Mouse (Mus musculus) embryonic facial prominence, embryonic 13.5 days (tissue): Measurements from ENCODE around the gene Ctss. TPM values are rescaled to one million over a fixed set of nuclear protein-coding genes. Genes with fewer than 3 reads are reported as not detected.

Experiments used
- ATAC-seq: fragments of 200-750 bp; cut with Nextera tagmentation; 2 replicates; pipeline ENCODE4 v1.8.0; 2017; ENCODE audit warnings: low read depth; ENCODE audit not compliant: insufficient number of reproducible peaks, insufficient read depth, low FRiP score, low TSS enrichment
- H3K27ac ChIP-seq: fragments of 300-500 bp; sonication (generic); 2 replicates; pipeline ENCODE4 v1.5.1; 2015; ENCODE audit warnings: moderate library complexity, mild to moderate bottlenecking, inconsistent platforms
- H3K27me3 ChIP-seq: fragments of 300-500 bp; sonication (generic); 2 replicates; pipeline ENCODE4 v1.6.1; 2015; ENCODE audit warnings: mild to moderate bottlenecking, inconsistent platforms
- H3K36me3 ChIP-seq: fragments of 300-500 bp; sonication (generic); 2 replicates; pipeline ENCODE4 v1.6.1; 2015; ENCODE audit warnings: mild to moderate bottlenecking, inconsistent platforms
- H3K4me1 ChIP-seq: fragments of 300-500 bp; sonication (generic); 2 replicates; pipeline ENCODE4 v1.6.1; 2015; ENCODE audit warnings: inconsistent platforms
- H3K4me2 ChIP-seq: fragments of 300-500 bp; sonication (generic); 2 replicates; pipeline ENCODE4 v1.6.1; 2015; ENCODE audit warnings: moderate library complexity, mild to moderate bottlenecking, inconsistent platforms
- H3K4me3 ChIP-seq: fragments of 300-500 bp; sonication (generic); 2 replicates; pipeline ENCODE4 v1.5.1; 2015; ENCODE audit warnings: mild to moderate bottlenecking, inconsistent platforms
- H3K9ac ChIP-seq: fragments of 300-500 bp; sonication (generic); 2 replicates; pipeline ENCODE4 v1.6.1; 2015; ENCODE audit warnings: mild to moderate bottlenecking, inconsistent platforms
- H3K9me3 ChIP-seq: fragments of 300-500 bp; sonication (generic); 2 replicates; pipeline ENCODE4 v1.6.1; 2016; ENCODE audit warnings: inconsistent platforms
- WGBS: fragments of 180-500 bp; shearing (Covaris S2); methylation state at CpG from one replicate; pipeline ENCODE4 v1.1.7; 2015; ENCODE audit warnings: mixed read lengths; 5-methylcytosine and 5-hydroxymethylcytosine counted together
- polyA plus RNA-seq: library from polyadenylated mRNA; unstranded; fragments of >200 nt; fragmentation: Nextera tagmentation; extraction: Ambion mirVana; gene quantifications from 2 replicates; pipeline ENCODE4 v1.2.1, GENCODE M21; 2015

The Ctss gene
- polyA plus RNA-seq, 1 experiment from 2014 or later = 11.8 TPM

DNA sequence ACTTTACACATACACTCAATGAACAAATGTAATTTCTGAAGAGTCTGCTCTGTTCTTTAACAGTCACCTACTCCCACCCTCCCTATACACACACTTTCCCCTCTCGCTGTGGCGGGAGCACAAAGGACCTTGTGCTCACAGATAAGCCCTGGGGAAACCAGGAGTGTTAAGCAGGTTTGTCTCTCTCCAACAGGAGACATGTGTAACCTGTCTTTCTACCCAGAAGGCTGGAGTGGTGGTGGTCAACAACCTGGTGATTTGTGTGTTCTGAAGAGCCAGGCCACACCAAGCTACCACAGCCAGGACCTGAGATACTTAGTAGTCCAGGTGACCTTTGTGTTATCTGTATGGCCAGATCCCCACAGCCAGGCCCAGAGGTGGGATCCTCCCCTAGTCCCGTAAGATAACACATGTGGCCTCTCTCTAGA lies 10.0 kb upstream of the Ctss start:
- Histone ChIP-seq H3K27me3 (no peaks in the 10 kb centered on the region), H3K4me2 (no peak overlapping the region), H3K27ac (no peak overlapping the region), H3K4me3 (no peak overlapping the region), H3K4me1 (peaks cover 3% of the 10 kb centered on the region; the same call in 1 of the 2 replicates), H3K9ac (0 out of 2 replicates have a peak overlapping the region, but pooled peaks have one; percentile 28), H3K36me3 (no peaks in the 10 kb centered on the region), H3K9me3 (no peaks in the 10 kb centered on the region)
- no peak for ATAC-seq
- 86% methylated on average over 3 of the region's 3 CpGs for WGBS

DNA sequence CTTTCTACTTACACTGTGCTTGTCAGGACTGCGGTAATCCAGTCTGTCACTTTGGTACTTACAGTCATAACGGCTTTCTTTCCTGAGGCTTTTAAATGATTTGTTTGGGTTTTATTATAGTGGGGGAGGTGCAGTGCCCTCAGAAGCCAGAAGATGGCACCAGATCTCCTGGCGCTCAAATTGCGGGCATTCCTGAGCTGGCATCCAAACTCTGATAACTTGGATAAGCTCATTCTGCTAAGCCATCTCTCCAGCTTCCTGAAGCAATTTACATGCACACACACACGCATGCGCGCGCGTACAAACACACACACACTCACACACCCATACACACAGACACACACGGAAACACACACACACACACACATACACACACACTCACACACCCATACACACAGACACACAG lies 9.1 kb upstream of the Ctss start:
- peak overlapping the region; percentile 18; the same call in 1 of the 2 replicates for H3K4me2 ChIP-seq
- H3K4me1 ChIP-seq = peaks cover 3% of the 10 kb centered on the region; the same call in 1 of the 2 replicates
- no peak for ATAC-seq
- H3K9ac ChIP-seq = no peak overlapping the region
- no peak overlapping the region for H3K27ac ChIP-seq
- H3K27me3 ChIP-seq = no peaks in the 10 kb centered on the region
- no peaks in the 10 kb centered on the region for H3K9me3 ChIP-seq
- no peak overlapping the region for H3K4me3 ChIP-seq
- 21% methylated on average over 10 of the region's 10 CpGs for WGBS
- H3K36me3 ChIP-seq = no peaks in the 10 kb centered on the region

DNA sequence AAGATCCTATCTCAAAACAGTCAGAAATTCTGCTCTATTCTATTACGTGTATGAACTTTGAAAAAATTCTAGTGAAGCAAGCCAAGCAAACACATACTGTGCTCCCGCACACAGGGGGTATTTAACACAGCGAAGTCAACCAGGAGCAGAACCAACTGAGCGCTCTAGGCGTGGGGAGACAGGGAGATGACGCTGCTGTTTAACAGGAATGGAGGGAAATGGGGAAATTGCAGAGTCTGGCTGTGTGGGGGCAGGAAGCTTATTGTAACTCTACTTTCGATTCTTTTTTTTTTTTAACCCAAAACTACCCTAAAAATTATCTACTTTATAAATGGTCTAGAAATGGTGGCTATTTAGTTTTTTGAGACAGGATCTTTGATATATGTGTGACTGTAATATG lies 7.7 kb upstream of the Ctss start:
- H3K27ac ChIP-seq = no peak overlapping the region
- H3K9me3 ChIP-seq = no peaks in the 10 kb centered on the region
- H3K4me3 ChIP-seq = no peak overlapping the region
- H3K4me2 ChIP-seq = no peak overlapping the region
- no peak for ATAC-seq
- no peak overlapping the region for H3K9ac ChIP-seq
- H3K36me3 ChIP-seq = no peaks in the 10 kb centered on the region
- H3K27me3 ChIP-seq = no peaks in the 10 kb centered on the region
- 76% methylated on average over 7 of the region's 7 CpGs for WGBS
- H3K4me1 ChIP-seq = peaks cover 9% of the 10 kb centered on the region; the same call in 1 of the 2 replicates

DNA sequence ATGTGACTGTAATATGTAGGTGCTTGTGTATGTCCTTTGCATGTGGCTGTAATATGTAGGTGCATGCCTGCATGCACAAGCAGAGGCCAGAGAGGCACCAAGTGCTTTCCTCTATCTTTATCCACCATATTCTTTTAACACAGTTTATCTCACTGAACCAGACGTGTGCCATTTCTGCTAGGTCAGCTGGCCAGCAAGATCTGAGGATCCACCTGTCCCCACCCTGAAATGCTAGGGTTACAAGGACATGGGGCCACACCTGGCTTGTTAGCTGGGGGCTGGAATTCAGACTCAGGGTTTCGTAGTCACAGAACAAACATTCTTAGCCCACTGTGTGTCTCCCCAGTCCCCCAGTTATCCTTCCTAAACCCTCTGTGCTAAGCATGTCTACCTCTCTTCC lies 7.3 kb upstream of the Ctss start:
- 75% methylated on average over 2 of the region's 2 CpGs for WGBS
- Histone ChIP-seq H3K27ac (no peak overlapping the region), H3K9ac (no peak overlapping the region), H3K36me3 (no peaks in the 10 kb centered on the region), H3K9me3 (no peaks in the 10 kb centered on the region), H3K4me2 (no peak overlapping the region), H3K27me3 (no peaks in the 10 kb centered on the region), H3K4me3 (no peak overlapping the region), H3K4me1 (peaks cover 9% of the 10 kb centered on the region; the same call in 1 of the 2 replicates)
- ATAC-seq = no peak

DNA sequence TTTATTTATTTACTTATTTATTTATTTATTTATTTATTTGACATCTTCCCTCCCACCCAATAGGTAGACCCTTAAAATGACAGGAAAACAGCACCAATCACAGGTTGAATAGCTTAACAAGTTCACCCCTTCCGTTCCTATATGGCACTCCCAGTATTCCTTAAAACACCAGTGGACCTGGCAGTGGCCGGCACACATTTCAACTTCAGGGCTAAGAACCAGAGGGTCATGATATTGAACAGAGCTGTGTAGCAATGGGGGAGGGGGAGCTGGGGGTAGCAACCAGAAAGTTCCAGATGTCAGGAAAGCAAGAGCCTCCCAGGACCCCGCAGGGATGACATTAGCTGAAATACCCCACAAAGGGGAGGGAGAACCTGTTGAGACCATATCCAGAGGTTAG lies 6.5 kb upstream of the Ctss start:
- H3K4me2 ChIP-seq = no peak overlapping the region
- H3K4me3 ChIP-seq = no peak overlapping the region
- H3K4me1 ChIP-seq = peaks cover 9% of the 10 kb centered on the region; the same call in 1 of the 2 replicates
- H3K9ac ChIP-seq = no peak overlapping the region
- H3K9me3 ChIP-seq = no peaks in the 10 kb centered on the region
- 85% methylated on average over 3 of the region's 3 CpGs for whole genome bisulfite sequencing
- ATAC-seq = no peak
- no peaks in the 10 kb centered on the region for H3K27me3 ChIP-seq
- H3K27ac ChIP-seq = no peak overlapping the region
- no peaks in the 10 kb centered on the region for H3K36me3 ChIP-seq

DNA sequence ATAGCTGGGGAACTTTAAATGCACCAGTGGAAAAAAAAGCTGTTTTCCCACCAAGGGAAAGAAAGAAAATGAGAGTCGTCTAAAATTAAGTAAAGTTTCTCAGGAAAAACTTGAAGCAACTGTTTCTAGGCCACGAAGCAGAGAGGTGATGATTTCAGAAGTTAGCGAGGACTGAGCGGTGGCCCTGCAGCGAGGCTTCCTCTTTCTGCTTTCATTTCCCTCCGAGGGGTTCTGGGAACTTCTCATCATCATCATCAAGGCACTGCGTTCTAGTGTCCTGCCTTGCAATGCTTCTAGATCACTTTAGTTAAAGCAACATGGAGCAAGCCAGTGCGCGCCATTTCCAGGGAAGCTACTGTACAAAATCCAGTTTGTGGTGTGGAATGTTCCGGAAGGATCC lies 5.4 kb upstream of the Ctss start:
- Histone ChIP-seq H3K27me3 (no peaks in the 10 kb centered on the region), H3K4me3 (no peak overlapping the region), H3K27ac (no peak overlapping the region), H3K4me1 (peaks cover 9% of the 10 kb centered on the region; the same call in 1 of the 2 replicates), H3K4me2 (no peak overlapping the region), H3K9ac (no peak overlapping the region), H3K36me3 (no peaks in the 10 kb centered on the region), H3K9me3 (no peaks in the 10 kb centered on the region)
- ATAC-seq = no peak
- 89% methylated on average over 10 of the region's 10 CpGs for WGBS

DNA sequence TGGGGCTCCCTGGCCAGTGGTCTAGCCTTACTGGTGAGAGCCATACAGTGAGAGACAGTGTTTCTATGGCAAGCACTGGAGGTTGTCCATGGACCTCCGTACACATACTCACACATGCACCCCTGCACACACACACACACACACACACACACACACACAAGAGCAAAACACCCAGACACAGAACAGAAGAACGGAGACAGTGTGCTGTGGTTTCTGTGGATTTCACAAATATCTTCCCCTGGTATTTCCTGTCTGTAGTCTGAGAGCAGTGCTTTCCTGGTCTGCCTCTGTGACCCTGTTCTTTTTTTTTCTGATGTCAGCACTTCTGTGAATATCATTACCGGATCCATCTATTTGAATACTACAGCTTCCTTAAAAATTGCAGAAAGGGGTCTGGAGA lies 2.9 kb upstream of the Ctss start:
- H3K36me3 ChIP-seq = no peaks in the 10 kb centered on the region
- no peak overlapping the region for H3K4me3 ChIP-seq
- no peak overlapping the region for H3K9ac ChIP-seq
- 33% methylated on average over 3 of the region's 3 CpGs for WGBS
- 0 out of 2 replicates have a peak, but pooled peaks cover 6% of the 10 kb centered on the region for H3K4me1 ChIP-seq
- ATAC-seq = no peak
- no peaks in the 10 kb centered on the region for H3K27me3 ChIP-seq
- H3K9me3 ChIP-seq = no peaks in the 10 kb centered on the region
- no peak overlapping the region for H3K27ac ChIP-seq
- no peak overlapping the region for H3K4me2 ChIP-seq

DNA sequence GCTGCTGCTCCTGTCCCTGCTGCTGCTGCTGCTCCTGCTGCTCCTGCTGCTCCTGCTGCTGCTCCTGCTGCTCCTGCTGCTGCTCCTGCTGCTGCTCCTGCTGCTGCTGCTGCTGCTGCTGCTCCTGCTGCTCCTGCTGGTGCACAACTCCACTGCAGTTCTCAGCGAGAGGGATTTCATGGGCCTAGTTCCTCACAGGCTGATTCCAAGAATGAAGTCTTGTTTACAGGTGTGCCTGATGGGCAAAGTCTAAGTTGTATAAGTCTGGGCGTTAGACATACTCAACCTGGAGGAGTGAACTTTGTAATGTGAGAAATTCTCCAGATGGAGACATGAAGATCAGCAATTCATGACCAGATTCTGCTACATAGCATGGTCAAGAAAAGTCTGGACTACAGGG lies 1.9 kb upstream of the Ctss start:
- Histone ChIP-seq H3K9me3 (no peaks in the 10 kb centered on the region), H3K36me3 (no peaks in the 10 kb centered on the region), H3K4me3 (no peak overlapping the region), H3K4me2 (no peak overlapping the region), H3K4me1 (0 out of 2 replicates have a peak, but pooled peaks cover 6% of the 10 kb centered on the region), H3K9ac (no peak overlapping the region), H3K27ac (no peak overlapping the region), H3K27me3 (no peaks in the 10 kb centered on the region)
- WGBS = 61% methylated on average over 2 of the region's 2 CpGs
- ATAC-seq = no peak

DNA sequence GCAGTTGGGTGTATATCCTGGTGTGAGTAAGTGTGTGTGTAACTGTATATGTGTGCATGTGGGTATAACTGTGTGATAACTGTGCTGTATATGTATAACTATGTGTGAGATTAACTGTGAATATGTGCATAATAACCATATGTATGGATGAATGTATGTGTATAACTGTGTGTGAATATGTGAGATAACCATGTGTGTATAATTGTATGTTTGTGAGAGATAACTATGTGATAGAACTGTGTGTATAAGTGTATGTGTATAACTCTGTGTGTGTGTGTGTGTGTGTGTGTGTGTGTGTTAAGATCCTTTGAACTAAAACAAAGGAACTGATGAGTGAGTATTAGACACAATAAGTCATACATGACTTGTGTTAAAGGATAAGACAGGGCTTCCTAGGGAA lies 475 bp upstream of the Ctss start:
- H3K36me3 ChIP-seq = no peaks in the 10 kb centered on the region
- H3K9me3 ChIP-seq = no peaks in the 10 kb centered on the region
- H3K9ac ChIP-seq = no peak overlapping the region
- no peak for ATAC-seq
- no peak overlapping the region for H3K4me3 ChIP-seq
- 0 out of 2 replicates have a peak, but pooled peaks cover 6% of the 10 kb centered on the region for H3K4me1 ChIP-seq
- no peak overlapping the region for H3K4me2 ChIP-seq
- no peak overlapping the region for H3K27ac ChIP-seq
- no peaks in the 10 kb centered on the region for H3K27me3 ChIP-seq

DNA sequence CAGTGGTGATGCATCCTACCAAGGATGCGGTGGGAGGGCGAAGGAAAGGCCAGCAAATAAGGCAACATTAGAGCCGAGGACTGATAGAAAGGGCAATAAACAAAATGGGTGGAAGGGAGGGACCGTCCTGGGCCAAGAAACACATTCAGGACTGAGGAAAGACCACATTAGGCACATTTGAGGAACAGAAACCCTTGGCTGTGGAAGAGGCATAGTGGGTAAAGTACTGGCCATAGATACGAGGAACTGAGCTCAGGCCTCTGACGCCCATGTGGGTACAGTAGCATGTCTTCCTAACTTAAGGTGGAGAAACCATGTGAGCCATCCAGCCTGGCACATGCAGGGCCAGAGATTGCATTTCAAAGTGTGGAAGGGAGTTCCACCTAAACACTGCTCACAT lies 3.2 kb downstream of the Ctss start:
- ATAC-seq = no peak
- H3K4me2 ChIP-seq = no peak overlapping the region
- H3K4me3 ChIP-seq = no peak overlapping the region
- WGBS = 91% methylated on average over 6 of the region's 6 CpGs
- H3K36me3 ChIP-seq = no peaks in the 10 kb centered on the region
- H3K4me1 ChIP-seq = no peaks in the 10 kb centered on the region
- no peaks in the 10 kb centered on the region for H3K9me3 ChIP-seq
- H3K9ac ChIP-seq = no peak overlapping the region
- H3K27ac ChIP-seq = no peak overlapping the region
- no peaks in the 10 kb centered on the region for H3K27me3 ChIP-seq

DNA sequence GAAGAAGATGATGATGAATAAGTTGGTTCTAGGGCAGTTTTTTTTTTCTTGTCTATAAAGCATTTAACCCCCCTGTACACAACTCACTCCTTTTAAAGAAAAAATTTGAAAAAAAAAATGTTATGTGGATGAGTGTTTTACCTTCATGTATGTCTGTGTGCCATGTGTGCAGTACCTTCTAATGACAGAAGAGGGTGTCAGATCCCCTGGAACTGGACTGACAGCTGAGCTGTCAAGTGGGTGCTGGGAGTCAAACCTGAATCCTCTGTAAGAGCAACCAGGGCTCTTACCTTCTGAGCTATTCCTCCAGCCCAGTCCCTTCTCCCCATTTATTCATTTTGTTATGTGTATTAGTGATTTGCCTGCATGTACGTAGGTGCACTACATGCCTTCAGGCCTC lies 4.4 kb downstream of the Ctss start:
- Histone ChIP-seq H3K9ac (no peak overlapping the region), H3K4me1 (no peaks in the 10 kb centered on the region), H3K27ac (no peak overlapping the region)

DNA sequence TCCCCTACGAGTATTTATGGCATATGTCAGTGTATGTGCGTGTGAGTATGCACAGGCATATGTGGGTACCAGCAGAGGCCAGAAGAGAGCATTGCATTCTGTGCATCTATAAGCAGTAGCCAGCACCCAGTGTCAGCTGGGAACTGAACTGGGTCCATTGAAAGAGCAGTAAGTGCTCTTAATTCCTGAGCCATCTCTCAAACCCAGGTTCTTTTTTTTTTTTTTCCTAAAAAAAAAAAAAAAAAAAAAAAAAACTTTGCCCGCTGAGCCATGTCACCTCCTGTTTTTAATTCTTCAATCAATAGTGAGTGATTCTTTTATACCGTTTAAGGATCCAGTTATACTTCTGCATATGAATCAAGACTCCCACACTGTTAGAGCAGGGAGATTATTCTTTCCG lies 6.8 kb downstream of the Ctss start:
- Histone ChIP-seq H3K4me1 (no peaks in the 10 kb centered on the region), H3K27me3 (no peaks in the 10 kb centered on the region), H3K9me3 (no peaks in the 10 kb centered on the region), H3K4me3 (no peak overlapping the region), H3K27ac (no peak overlapping the region), H3K4me2 (no peak overlapping the region), H3K36me3 (no peaks in the 10 kb centered on the region), H3K9ac (no peak overlapping the region)
- ATAC-seq = no peak
- 80% methylated on average over 5 of the region's 5 CpGs for WGBS

More for the DNA sequence above, 4.4 kb downstream of the Ctss start:
- no peak for ATAC-seq
- H3K27me3 ChIP-seq = no peaks in the 10 kb centered on the region
- H3K4me3 ChIP-seq = no peak overlapping the region
- no peak overlapping the region for H3K4me2 ChIP-seq
- H3K9me3 ChIP-seq = no peaks in the 10 kb centered on the region
- no peaks in the 10 kb centered on the region for H3K36me3 ChIP-seq
- 93% methylated on average over 1 of the region's 1 CpGs for WGBS

DNA sequence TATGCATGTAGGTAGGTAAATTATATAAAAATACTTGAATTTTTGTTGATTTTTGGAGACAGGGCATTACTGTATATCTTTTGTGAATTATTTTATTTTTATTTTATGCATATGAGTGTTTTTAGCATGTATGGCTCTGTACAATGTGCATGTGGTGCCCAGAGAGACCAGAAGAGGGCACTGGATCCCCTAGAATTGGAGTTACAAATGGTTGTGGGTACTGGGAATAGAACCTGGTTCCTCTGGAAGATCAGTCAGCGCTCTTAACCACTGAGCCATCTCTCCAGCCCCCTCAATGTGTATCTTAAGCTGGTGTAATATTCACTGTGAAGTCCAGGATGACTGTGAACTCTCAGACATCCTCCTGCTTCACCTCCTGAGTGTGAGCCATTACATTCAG lies 8.3 kb downstream of the Ctss start:
- Histone ChIP-seq H3K27me3 (no peaks in the 10 kb centered on the region), H3K4me3 (no peak overlapping the region), H3K4me2 (no peak overlapping the region), H3K9me3 (no peaks in the 10 kb centered on the region), H3K27ac (no peak overlapping the region), H3K9ac (no peak overlapping the region), H3K4me1 (no peaks in the 10 kb centered on the region), H3K36me3 (no peaks in the 10 kb centered on the region)
- no peak for ATAC-seq
- WGBS = 72% methylated on average over 1 of the region's 1 CpGs
